Mouse (Mus musculus) midbrain, embryonic 14.5 days (tissue): ENCODE data around the gene Fam114a1. TPM values are rescaled to one million over a fixed set of nuclear protein-coding genes. Genes with fewer than 3 reads are reported as not detected.

ENCODE experiments used
- ATAC-seq: fragments of 200-750 bp; cut with Nextera tagmentation; 2 replicates; pipeline ENCODE4 v1.8.0; 2017; ENCODE audit warnings: moderate number of reproducible peaks, moderate library complexity; ENCODE audit not compliant: low FRiP score, low TSS enrichment
- DNase-seq: peaks from one replicate; pipeline ENCODE4 v3.0.0-alpha.2; 2015
- H3K27ac ChIP-seq: fragments of 300-500 bp; sonication (generic); replicated peaks from 2 replicates; pipeline ENCODE4 v1.5.1; 2014; ENCODE audit warnings: mild to moderate bottlenecking, low read depth, low read length, moderate library complexity
- H3K27me3 ChIP-seq: fragments of 300-500 bp; sonication (generic); 2 replicates; pipeline ENCODE4 v1.6.1; 2014; ENCODE audit warnings: low read length, control low read depth, mixed read lengths; ENCODE audit not compliant: control insufficient read depth, insufficient read depth
- H3K36me3 ChIP-seq: fragments of 300-500 bp; sonication (generic); 2 replicates; pipeline ENCODE4 v1.6.1; 2014; ENCODE audit warnings: low read length, control low read depth; ENCODE audit not compliant: control insufficient read depth, insufficient read depth
- H3K4me1 ChIP-seq: fragments of 300-500 bp; sonication (generic); 2 replicates; pipeline ENCODE4 v1.6.1; 2014; ENCODE audit warnings: mild to moderate bottlenecking, antibody characterized with exemption, low read length, control low read depth; ENCODE audit not compliant: control insufficient read depth, insufficient read depth
- H3K4me2 ChIP-seq: fragments of 300-500 bp; sonication (generic); 2 replicates; pipeline ENCODE4 v1.6.1; 2014; ENCODE audit warnings: mild to moderate bottlenecking, low read length, moderate library complexity
- H3K4me3 ChIP-seq: fragments of 300-500 bp; sonication (generic); replicated peaks from 2 replicates; pipeline ENCODE4 v1.5.1; 2014; ENCODE audit warnings: low read depth, low read length
- H3K9ac ChIP-seq: fragments of 300-500 bp; sonication (generic); replicated peaks from 2 replicates; pipeline ENCODE4 v1.6.1; 2014; ENCODE audit warnings: mild to moderate bottlenecking, low read length, moderate library complexity
- H3K9me3 ChIP-seq: fragments of 300-500 bp; sonication (generic); 2 replicates; pipeline ENCODE4 v1.6.1; 2016; ENCODE audit warnings: low read length, control low read depth, mixed read lengths; ENCODE audit not compliant: control insufficient read depth
- WGBS: fragments of 180-500 bp; shearing (Covaris S2); extraction: QIAGEN DNeasy Blood & Tissue Kit; methylation state at CpG from one replicate; pipeline ENCODE4 v1.1.7; 2014; 5-methylcytosine and 5-hydroxymethylcytosine counted together
- polyA plus RNA-seq: library from polyadenylated mRNA; unstranded; fragments of >200 nt; fragmentation: Nextera tagmentation; extraction: Ambion mirVana; gene quantifications from 2 replicates; pipeline ENCODE4 v1.2.1, GENCODE M21; 2014

Gene Fam114a1
- polyA plus RNA-seq = 1.6 and 6.2 TPM in 2 replicates

DNA sequence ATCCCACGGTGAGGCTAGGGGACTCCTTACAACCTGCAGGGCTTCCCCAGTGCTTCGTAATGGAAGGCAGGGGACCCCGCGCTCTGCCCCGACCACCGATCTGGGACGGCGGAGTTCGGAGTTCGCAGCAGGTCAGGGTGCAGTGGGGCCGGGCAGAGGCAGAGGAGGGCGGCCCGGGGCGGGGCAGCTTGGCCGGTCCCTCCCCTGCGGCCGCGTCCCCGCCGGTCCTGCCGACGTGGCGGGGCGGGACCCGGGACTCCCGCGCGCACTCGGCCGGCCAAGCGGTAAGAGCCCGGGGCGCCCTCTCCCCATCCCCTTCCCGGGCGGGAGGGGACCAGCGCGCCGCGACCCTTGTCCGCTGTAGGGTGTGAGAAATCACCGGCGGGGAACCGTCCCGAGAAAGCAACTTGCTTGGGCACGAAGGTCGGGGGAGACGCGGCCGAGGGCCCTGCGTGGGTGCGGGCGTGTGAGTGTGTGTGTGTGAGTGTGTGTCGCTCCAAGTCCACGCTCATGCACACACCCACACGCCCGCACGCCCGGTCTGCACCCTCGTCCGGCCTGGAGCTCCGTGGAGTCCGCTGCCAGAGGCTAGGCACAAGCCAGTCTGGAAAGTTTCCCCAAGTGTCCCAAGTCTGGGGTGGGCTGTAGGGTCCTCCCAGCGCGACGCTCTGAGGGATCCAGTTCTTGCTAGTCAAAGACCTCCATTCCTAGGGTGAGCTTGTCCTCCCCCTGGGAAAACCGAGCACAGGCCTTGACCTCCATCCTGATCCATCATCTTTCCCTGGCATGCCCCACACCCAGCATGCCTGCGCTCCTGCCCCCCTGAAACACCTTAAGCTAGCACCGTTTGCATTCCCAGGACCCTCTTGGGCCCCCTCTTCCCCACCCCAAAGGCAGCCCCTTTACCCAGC, at the start of gene Fam114a1:
Gene Fam114a1 (plus strand): TSS at position 211 of the 911 bp plus-strand sequence.
- H3K4me1 ChIP-seq = peaks cover 4% of the 10 kb centered on the region; the same call in 1 of the 2 replicates
- peak; percentile 59 for DNase-seq
- H3K4me3 ChIP-seq = peak within 1 kb of the TSS; percentile 54
- 1% methylated on average over 68 of the region's 68 CpGs for WGBS
- no peaks in the 10 kb centered on the region for H3K36me3 ChIP-seq
- H3K9me3 ChIP-seq = no peaks in the 10 kb centered on the region
- peaks cover 21% of the 10 kb centered on the region for H3K27me3 ChIP-seq
- no peak within 1 kb of the TSS for H3K27ac ChIP-seq
- peak within 1 kb of the TSS; percentile 95 for H3K4me2 ChIP-seq
- ATAC-seq = peak; percentile 55
- H3K9ac ChIP-seq = peak within 1 kb of the TSS; percentile 58

GRCm38 (mm10) chr5:64922891-64923381, 46.9 kb upstream of the Fam114a1 start:
- no peak overlapping the region for H3K4me2 ChIP-seq
- no peaks in the 10 kb centered on the region for H3K36me3 ChIP-seq
- no peaks in the 10 kb centered on the region for H3K4me1 ChIP-seq
- DNase-seq (no peak), ATAC-seq (no peak)
- H3K27me3 ChIP-seq = no peaks in the 10 kb centered on the region
- no peak overlapping the region for H3K4me3 ChIP-seq
- 94% methylated on average over 5 of the region's 5 CpGs for WGBS
- no peaks in the 10 kb centered on the region for H3K9me3 ChIP-seq
- H3K27ac ChIP-seq = no peak overlapping the region
- no peak overlapping the region for H3K9ac ChIP-seq

DNA sequence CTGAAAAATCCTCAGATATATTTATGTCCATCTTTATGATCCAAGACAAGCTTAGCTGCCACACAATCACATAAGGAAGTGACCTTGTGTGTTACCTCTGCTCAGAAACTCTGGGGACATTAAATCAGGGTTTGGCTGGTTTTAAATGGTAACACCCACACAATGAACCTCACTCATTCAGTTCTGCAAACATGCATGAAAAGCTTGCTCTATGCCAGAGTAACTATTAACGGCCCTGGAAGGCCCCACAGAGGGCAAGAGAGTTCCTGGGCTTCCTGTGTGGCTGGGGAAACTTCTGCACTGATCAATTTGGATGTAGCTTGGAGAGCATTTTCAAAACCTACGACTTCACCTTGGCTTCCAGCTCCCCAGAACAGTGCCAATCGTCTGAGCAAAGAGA, 37.7 kb upstream of the Fam114a1 start:
- WGBS = 65% methylated on average over 3 of the region's 3 CpGs
- H3K36me3 ChIP-seq = no peaks in the 10 kb centered on the region
- H3K4me3 ChIP-seq = no peak overlapping the region
- H3K4me2 ChIP-seq = no peak overlapping the region
- H3K9ac ChIP-seq = no peak overlapping the region
- H3K4me1 ChIP-seq = no peaks in the 10 kb centered on the region
- H3K27ac ChIP-seq = no peak overlapping the region
- no peaks in the 10 kb centered on the region for H3K9me3 ChIP-seq
- no peaks in the 10 kb centered on the region for H3K27me3 ChIP-seq
- ATAC-seq (no peak), DNase-seq (no peak)

DNA sequence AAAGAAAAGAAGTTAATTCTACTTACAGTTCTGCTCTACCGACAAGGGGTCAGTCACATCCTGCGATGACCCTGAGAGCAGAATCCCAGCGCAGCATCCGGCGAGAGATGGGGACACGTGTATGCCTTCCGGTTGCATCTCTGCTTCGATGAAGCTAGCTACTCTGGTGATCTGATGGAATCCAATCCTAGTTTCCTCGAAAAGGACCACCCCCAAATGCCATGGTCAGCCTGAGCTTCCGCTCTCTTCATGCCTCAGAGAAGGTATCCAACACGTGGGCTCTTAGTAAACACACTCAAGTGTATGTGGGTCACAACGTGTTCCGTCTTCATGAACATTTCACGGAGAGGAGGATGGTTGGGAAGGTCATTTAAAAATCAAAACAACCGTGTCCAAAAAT, 37.1 kb upstream of the Fam114a1 start:
- DNase-seq = no peak
- H3K4me1 ChIP-seq = no peaks in the 10 kb centered on the region
- no peak overlapping the region for H3K4me2 ChIP-seq
- no peaks in the 10 kb centered on the region for H3K9me3 ChIP-seq
- H3K36me3 ChIP-seq = no peaks in the 10 kb centered on the region
- no peak overlapping the region for H3K27ac ChIP-seq
- no peak for ATAC-seq
- WGBS = 90% methylated on average over 15 of the region's 15 CpGs
- no peak overlapping the region for H3K4me3 ChIP-seq
- no peaks in the 10 kb centered on the region for H3K27me3 ChIP-seq
- no peak overlapping the region for H3K9ac ChIP-seq

DNA sequence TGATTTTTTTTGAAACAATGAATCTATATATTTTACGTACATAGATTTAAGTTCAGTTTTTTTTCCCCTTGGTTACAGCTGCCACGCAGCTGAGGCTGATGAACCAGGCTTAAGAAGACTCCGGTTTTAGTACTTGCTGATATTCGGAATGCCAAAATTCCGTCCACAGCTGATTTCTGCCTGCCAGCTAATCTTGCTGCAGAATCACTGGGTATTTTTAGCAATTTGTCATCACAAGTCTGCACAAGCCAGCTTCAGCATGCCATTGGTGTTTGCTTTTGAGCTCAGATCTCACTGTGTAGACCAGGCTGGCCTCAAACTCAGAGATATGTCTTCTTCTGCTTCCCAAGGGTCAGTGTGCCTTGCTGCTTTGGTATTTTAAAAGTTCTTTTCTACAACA, 18.4 kb upstream of the Fam114a1 start:
- H3K9ac ChIP-seq = no peak overlapping the region
- no peak overlapping the region for H3K27ac ChIP-seq
- H3K4me2 ChIP-seq = no peak overlapping the region
- DNase-seq = no peak
- H3K4me3 ChIP-seq = no peak overlapping the region
- no peaks in the 10 kb centered on the region for H3K27me3 ChIP-seq
- ATAC-seq = no peak
- H3K36me3 ChIP-seq = no peaks in the 10 kb centered on the region
- H3K4me1 ChIP-seq = no peaks in the 10 kb centered on the region
- no peaks in the 10 kb centered on the region for H3K9me3 ChIP-seq
- 93% methylated on average over 5 of the region's 5 CpGs for WGBS

DNA sequence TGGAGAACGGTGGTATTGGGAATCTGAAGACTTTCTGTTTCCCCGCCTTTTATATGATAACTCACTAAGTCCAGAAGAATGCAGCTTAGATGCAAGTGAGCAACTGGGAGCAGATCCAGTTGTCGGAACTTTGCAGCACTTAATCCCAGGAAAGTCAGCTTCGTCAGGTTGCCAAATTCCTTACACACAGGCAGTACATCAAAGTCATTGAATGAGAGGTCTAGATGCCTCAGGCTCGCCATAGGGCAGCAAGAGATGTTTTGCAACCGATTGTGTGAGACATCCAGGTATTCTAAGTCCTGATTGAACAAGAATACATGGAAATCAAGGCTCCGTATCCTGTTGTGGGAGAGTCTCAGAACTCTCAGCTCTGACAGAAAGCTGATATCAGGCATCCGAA, 14.9 kb upstream of the Fam114a1 start:
- Histone ChIP-seq H3K4me2 (no peak overlapping the region), H3K27ac (no peak overlapping the region), H3K9me3 (no peaks in the 10 kb centered on the region), H3K4me1 (no peaks in the 10 kb centered on the region), H3K27me3 (no peaks in the 10 kb centered on the region), H3K36me3 (no peaks in the 10 kb centered on the region), H3K9ac (no peak overlapping the region), H3K4me3 (no peak overlapping the region)
- DNase-seq (no peak), ATAC-seq (no peak)
- 87% methylated on average over 8 of the region's 8 CpGs for WGBS

DNA sequence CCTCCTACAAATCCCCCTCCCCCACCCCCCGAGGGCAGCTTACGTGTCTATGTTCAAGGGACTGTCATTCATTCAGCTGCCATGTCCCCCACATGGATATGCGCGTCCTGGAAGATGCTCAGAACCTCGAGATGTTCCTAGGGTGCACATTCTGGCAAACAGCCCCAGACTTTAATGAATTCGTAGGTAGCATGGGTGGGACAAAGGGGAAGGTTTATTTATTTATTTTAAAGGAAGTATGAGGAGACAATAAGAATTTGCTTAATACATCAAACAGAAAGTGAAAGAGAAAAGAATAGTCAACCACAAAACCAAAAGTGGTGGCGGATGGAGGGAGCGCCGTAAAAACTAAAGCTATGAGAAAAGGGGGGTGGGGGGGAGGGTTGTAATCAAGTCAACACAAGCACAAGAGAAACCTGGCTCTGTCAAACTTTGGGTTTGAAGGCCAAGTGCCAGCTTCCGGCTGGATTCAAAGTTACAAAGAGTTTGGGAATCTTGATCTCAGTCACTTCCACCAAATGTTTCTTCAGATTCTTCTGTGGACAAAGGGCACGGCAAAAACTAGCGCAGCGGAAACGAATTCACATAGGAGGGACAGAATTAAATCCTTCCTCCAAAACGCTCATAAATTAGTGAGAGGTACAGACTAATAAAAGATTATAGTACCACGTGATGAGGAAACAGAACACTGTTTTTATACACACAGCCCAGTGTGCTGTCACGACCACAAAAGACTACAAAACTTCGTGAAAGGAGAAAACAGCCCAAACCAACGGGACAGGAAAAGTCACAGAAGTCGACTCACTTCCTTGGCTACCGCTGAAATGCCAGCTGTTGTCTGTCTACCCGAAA, 10.7 kb upstream of the Fam114a1 start:
- ATAC-seq = no peak
- no peak for DNase-seq
- WGBS = 86% methylated on average over 22 of the region's 22 CpGs

GRCm38 (mm10) chr5:64959843-64960230, 10.0 kb upstream of the Fam114a1 start, which contains the start of gene Tlr6:
Gene Tlr6, minus strand, starts transcription at chr5:64960097.
- Histone ChIP-seq H3K27me3 (no peaks in the 10 kb centered on the region), H3K4me3 (no peak within 1 kb of the TSS), H3K4me2 (no peak within 1 kb of the TSS), H3K27ac (no peak within 1 kb of the TSS), H3K4me1 (no peaks in the 10 kb centered on the region), H3K9ac (no peak within 1 kb of the TSS), H3K9me3 (no peaks in the 10 kb centered on the region), H3K36me3 (no peaks in the 10 kb centered on the region)
- no peak for ATAC-seq
- 87% methylated on average over 13 of the region's 13 CpGs for WGBS
- DNase-seq = no peak

More for the DNA sequence above, 10.7 kb upstream of the Fam114a1 start:
- no peaks in the 10 kb centered on the region for H3K36me3 ChIP-seq
- H3K4me1 ChIP-seq = no peaks in the 10 kb centered on the region
- no peak overlapping the region for H3K4me3 ChIP-seq
- no peak overlapping the region for H3K9ac ChIP-seq
- no peaks in the 10 kb centered on the region for H3K9me3 ChIP-seq
- no peaks in the 10 kb centered on the region for H3K27me3 ChIP-seq
- no peak overlapping the region for H3K27ac ChIP-seq
- H3K4me2 ChIP-seq = no peak overlapping the region
